Mouse (Mus musculus) thymus, postnatal 10 days (tissue): Measurements from ENCODE around the gene Polr3b.

ENCODE experiments used
- DNase-seq, 2 experiments: peaks; one replicate each; pipeline ENCODE4 v3.0.0; 2021; ENCODE audit warnings: low spot score in 2 of 2

Gene Polr3b

DNA sequence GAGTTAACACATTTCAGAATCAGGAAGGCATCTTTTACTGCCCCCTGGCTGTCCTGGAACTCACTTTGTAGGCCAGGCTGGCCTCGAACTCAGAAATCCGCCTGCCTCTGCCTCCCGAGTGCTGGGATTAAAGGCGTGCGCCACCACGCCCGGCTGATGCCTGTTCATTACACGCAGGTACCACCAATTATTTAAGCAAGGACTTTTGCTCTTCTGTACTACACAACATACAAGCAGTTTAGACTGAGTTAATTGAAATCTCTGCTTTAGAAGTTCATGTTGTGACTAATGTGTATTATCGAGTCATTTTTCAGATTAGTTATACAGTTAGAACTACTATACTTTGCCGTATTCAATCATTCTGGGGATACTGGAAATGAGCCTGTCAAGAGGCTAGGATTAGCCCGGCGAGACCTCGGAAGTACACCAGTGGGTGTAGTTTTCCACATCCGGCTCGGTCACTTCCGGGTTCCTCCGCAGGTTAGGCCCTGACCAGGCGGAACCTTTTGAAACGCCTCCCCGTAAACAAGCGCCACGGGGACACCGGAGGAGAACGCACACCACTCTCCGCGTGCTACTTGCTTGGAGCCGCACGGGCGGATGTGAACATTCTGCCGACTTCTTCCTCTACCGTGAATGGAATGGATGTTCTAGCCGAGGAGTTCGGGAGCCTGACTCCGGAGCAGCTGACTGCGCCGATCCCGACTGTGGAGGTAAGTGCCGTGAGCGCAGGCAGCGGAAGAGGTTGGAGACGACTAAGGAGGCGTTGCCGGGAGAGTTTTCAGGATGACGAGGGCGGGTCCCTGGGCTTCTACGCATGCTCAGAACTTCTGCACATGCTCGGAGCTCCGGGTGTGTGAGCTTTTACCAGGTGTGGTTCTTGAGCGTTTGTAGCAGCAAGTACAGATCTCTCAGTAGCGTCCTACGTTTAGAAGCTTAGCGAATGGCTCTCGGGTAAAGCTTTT lies at the start of gene Polr3b:
Gene Polr3b, plus strand, starts transcription at position 467 of the 965 bp plus-strand sequence.
- peak; percentile 86 to 88 for DNase-seq

DNA sequence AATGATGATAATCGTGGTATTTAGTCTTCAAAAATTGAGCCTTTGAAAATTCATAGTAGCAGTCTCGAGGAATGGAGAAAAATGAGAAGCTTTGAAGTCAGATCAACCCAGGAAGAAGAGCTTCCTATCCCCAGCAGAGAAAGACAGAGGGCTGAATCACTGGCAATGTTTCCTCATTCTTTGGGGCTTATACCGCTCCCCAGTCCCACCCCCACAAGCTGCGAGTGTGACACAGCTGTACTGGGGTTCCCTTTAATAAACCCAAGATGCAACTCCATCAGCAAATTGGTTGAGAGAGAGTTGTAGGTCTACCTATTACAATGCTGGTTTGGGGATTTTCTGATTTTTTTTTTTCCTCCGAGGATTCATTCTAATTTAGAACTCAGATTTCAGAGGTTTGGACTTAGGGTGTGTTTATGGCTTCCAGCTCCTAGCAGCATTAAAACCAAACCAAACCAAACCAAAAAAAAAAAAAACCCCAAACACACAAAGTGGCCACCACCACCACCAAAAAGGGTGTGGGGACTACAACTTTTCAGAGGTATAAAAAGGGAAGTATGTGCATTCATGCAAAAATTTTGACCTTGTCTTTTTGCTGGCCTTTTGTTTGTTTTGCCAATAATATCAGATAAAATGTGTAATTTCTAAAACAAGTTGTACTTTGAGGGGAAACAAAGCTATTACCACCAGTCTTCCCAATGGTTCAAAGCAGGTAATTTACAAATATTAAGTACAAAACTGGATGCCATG lies 48.2 kb upstream of the Polr3b start:
- DNase-seq = no peak

DNA sequence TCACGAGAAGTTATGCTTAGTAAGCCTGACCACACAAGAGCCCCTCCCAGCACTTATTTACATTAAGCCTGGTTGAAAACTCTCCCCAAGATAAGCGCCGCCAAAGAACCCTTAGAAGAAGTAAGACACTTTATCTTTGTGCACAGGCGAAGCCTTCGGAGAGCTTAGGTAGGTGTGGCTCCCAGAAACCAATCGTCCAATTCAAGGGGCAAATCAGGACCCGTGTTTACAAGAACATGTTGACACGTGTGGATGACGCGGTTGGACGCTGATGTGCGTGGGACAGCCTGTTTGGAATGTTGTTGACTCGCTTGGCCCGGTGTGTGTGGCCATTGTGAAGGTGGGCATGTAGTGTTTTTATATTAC lies 46.1 kb upstream of the Polr3b start:
- DNase-seq = no peak

DNA sequence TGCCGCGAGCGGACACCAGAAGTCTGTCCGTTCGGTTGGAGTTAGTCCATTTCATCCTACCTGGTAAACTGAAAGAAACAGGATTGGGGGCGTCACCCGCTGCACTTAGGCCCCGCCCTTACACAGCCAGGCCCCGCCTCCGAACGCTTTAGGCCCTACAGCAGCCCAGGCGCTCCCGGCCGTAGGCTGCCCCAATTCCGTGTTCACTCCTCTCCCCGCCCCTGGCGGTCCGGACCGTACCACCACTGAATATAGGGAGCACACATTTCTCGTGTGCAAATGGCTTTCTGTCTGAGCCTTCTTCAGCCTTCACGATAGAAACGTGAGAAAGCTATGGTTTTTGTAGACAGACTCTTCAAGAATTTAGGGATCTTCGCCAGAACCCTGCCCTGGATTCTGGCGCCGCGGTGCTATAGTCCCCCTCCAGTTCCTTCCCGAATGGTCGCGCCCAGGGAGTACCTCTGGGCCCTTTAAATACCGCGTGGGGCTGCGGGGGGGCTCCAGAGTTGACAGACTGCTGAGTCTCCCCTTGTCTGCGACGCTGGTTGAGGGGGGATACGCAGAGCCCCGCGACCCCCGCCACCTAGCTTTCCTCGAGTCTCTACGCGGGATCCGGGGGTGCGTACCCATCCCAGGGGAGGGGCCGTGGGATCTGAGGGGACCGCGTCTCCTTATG lies 45.6 kb upstream of the Polr3b start, which contains the start of gene Tcp11l2:
Gene Tcp11l2, plus strand, starts transcription at position 232 of the 676 bp plus-strand sequence.
- peak; percentile 88 to 89 for DNase-seq

DNA sequence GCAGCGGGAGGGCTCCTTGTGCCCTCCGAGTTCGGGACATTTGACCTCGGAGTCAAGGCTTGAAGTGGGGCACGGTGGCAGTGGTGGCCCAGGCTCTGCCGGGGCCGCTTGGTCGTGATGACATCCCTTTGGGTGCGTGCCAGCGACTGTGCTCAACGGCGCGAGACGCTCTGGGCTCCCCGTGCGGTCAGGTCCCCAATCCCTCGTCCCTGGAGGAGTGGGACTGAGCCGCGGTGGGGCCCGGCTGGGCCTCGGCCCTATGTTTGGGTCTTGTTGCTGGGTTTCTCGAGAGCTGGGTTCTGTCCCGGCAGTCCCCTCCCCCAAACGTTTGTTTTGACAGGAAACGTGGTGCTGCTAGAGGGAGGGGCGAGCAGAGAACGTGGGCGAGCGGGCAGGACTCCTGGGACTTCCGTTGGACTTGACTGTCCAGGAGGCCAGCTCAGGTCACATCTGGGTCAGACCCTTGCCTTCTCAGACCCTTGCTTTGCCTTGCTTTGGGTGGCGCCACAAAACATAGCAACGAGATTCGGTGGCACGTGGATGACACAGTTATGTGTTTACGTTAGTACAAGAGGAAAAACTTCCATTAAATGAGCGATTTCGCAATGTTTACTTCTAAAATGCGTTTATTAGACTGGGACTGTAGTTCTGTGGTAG lies 44.9 kb upstream of the Polr3b start:
- DNase-seq = peak; percentile 60

DNA sequence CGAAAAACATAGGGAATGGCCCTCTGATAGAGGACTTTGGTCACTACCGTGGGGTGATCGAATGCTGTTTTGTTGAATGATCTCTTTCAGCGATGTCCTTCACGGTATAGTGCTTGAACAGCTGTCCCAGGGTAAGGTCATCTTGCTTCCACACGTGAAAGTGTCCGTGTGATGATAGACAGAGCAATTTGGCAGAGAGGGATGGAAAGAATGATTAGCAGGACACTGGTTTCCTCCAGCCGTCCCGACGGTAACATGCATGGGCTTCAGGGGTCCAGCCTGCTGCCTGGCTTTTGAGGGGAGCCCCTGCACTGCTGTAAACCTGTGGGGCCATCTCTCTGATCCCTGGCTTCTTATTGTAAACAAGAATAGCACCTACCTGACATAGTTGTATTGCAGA lies 43.4 kb upstream of the Polr3b start:
- DNase-seq = no peak

DNA sequence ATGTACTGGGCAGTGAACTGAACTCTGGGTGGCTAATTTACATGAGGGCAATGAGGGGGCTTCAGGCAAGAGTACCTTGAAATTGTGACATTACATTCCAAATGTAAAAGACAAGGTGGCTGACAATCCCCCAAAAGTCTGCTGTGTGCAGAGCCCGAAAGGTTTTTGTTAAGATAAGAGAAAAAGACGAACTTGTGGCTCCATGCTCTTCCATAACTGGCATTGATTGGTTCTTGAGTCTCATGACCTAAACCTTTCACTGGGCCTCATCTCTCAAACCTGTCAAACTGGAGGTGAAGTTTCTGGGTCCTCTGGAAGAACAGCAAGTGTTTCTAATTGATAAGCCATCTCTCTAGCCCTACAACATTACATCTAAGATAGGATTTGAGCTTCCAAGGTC lies 42.6 kb upstream of the Polr3b start:
- no peak for DNase-seq

DNA sequence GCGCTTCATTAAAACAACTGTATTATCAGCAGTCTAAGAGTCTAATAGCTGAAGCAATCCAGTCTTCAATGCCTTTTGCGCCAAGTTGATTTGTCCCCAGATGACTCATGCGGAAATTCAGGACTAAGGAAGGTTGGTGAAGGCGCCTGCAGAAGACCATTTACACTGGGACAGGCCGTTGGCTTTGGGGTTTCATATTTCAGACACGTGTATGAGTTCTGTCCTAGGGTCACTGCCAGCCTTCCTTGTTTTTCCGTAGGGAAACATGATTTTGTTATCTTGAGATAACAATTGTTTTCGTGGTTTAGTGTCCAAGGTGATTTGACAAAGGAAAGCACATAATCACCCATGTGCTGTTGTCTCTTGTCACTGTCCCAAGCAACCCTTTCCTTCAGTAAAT lies 40.9 kb upstream of the Polr3b start:
- DNase-seq = no peak

DNA sequence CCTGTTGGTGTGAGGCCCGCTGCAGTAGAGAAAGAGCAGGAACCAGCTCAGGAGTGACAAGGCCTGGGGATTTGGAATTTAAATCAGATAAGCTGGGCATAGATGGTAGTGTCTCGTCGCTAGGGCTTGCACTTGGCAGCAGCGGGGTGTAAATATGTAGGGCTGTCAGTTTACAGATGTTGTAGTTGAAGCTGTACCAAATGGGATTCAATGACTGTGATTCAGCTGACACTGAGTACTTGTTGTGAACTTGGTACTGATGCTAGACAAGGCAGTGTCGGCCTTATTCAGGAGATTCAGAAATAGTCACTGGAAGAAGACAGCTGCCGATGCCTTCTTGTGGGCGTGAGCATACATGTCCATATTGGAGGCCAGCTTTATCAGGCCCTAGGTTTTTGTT lies 39.9 kb upstream of the Polr3b start:
- no peak for DNase-seq

DNA sequence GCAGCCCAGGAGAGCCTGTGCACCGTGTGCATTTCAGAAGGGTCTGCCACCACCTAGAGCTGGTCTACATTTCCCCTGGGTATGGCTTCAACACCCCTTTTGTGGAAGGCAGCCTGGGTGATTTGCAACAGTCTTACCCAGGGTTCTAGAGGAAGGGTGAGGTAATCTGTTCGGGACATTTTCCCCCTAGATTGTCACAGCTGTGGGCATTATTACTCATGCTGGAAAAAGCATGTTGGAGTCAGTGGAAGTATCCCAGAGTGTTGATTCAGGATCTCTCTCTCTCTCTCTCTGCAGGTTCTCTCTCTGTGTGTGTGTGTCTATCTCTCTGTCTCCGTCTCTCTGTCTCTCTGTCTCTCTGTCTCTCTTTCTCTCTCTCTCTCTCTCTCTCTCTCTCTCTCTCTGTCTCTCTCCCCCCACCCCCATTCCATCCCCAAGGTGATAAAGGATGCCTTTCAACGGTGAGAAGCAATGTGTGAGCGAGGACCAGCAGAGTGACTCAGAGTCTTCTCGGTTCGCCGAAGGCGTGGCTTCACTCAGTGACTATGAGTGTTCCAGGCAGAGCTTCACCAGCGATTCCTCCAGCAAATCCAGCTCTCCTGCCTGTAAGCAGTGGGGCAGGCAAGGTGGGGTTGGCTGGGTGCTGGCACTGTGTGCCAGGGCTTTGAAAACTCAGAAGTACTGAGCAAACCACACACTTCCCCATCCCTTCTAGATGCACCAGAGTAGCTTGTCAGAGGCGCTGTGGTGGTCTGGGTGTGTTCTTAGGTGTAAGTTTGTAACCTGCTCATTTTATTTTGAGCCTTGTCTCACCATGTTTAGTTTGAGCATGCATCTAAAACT lies 37.4 kb upstream of the Polr3b start:
- DNase-seq = no peak

DNA sequence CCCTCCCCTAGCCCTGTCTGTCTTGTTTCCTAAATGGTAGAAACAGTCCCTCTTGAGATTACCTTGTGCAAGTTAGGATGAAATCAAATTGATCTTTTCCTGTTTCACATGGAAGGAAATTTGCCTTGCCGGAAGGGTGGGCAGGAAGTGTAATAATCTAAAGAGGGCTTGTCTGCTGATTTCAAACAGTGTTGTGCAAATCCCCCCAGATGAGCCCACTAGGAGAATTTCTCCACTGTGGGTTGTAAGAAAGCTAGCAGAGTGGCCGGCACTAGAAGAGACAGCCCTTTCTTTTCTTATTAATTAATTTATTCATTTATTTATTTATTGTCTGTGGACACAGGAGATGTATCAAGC lies 36.8 kb upstream of the Polr3b start:
- no peak for DNase-seq

DNA sequence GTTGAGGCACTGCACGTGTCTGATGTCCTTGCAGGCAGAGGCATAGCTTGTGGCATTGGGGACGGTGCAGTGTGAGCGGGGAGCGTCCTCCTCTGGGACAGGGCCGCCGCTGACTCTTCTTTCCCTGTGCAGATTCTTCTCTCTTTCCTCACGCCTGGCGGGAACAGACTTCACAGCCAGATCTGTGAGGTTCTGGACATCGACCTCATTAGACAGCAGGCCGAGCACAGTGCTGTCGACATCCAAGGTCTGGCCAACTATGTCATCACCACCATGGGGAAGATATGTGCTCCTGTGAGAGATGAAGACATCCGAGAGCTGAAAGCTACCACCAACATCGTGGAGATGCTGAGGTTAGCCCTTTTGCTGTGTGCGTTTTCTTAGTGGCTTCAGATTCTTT lies 31.1 kb upstream of the Polr3b start:
- no peak for DNase-seq

DNA sequence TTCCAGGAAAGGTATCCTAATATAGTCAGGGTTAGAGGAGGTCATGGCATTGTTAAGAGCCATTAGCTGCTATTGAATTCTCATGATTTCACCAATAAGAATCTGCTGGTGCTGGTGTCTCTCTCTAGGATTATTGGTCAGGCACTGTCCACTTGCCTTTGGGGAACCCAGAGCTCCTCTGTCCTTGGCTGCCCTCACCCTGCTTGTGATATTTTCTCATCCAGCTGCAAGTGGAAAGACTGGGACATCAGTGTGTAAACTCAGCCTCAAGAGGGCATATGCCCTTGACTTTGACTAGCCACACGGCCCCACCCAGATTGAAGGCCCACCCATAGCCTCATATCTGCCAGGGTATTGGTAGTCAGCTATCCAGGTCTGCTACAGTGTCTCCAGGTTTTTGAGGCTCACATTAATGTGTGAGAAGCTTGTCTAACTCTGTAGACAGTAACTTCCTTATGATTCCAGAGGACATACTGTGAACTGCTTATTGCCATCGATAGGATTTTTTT lies 30.4 kb upstream of the Polr3b start:
- no peak for DNase-seq

DNA sequence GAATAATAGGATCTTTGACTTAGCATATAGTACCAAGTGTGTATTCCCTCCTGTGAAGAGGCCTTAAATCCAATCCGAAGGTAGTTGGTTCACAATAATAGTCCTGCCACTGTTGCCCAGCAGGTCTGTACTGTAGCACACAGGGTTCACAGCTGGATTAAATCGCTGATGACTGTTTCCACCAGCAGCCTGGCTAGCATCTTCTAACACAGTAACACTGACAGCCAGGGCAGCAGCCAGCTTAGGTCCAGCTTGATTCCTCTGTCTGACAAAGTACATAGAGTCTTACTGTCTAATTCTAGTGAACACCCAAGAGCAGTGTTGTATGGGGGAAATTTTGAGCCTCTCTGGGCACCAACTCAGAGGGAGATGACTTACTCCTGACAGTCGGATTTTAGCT lies 29.3 kb upstream of the Polr3b start:
- no peak for DNase-seq

DNA sequence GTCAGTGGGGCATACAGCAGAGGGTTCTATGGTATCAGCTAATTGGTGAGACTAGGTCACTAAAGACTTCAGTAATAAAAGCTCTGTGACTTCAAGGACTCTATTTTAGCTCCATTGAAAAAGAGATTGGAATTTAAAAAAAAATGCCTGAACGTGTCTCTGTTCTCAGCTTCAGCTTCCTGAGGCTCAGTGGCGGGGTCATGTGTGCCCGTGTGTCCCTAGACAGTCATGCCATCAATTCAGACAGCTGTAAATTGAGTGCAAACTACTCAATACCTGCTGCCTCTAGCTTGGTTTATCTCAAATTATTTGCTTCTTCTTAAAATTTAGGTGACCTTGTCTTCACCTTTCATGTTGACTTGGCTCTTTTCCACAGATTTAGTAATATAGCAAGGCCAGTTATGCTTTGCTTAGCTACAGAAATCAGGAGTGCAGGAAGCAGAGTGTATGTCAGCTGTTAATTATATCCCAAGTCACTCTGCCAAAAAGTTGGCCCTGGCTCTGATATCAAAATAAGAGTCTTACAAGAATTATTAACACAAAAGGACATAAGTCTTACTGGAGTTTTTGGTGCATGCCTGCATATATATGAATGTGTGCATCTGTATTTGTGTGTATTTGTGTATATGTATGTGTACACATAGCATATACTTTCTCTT lies 24.8 kb upstream of the Polr3b start:
- no peak for DNase-seq

DNA sequence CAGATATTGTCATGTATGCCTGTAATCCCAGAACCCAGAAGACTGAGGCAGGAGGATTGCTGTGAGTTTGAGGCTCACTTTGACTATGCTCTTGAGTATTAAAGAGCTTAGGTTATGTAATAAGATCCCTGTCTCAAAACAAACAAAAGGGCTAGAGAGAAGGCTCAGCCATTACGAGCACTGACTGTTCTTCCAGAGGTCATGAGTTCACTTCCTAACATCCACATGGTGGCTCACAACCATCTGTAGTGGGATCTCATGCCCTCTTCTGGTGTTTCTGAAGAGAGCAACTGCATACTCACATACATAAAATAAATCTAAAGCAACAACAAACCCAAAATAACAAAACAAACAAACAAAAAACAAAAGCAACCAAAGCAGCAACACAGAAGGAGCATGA lies 23.9 kb upstream of the Polr3b start:
- DNase-seq = no peak

DNA sequence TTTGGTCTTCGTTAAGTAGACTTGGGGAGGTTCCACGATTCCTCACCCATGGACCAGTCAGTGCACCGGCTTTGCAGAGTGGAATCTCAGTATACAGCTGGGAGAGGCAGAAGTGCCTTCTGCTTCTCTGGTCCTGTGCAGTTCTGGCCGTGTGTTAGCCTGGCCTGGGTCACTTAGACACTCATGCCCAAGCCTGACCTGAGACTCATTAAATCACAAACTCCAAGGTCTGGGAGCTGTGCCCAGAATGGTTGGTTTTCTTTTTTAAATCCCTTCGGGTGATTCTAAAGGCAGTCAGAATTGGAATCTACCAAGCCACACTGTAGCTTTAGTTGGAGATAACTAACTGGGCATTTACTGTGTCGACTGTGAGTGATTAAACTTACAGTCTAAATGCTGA lies 22.0 kb upstream of the Polr3b start:
- no peak for DNase-seq

DNA sequence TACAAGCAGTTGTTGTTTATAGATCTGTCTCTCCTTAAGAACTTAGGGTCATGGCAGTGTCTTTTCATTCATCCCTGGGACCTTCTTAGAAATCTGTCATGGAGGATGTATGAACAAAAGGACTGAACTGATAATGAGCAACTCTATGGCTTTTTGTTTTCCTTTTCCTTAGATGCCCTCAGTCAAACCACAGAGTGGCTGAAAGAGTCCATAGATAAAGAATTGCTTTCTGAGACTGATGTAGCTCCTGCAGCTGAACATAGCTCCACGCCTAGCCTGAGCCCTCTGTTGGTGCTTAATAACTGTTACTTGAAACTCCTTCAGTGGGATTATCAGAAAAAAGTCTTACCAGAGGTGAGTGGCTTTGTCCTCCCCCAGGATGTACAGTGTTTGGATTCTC lies 17.8 kb upstream of the Polr3b start:
- no peak for DNase-seq

DNA sequence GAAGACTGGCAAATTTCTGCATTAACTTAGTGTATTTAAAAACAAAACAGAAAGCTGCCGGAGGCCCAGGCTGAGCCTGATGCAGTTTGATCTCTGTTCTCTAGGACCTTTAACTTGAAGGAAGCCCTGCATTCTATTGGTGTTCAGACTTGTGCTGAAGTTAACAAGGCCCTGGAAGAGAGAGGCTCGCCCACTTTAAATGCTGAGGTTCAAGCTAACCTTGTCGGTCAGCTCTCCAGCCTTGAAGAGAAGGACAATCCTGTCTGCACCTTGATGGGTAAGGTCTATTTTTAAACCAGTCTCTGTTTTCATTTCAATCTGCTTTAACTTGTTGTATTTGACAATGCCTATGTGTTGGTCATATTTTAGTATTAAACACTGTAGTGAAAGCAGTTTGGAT lies 13.7 kb upstream of the Polr3b start:
- no peak for DNase-seq

DNA sequence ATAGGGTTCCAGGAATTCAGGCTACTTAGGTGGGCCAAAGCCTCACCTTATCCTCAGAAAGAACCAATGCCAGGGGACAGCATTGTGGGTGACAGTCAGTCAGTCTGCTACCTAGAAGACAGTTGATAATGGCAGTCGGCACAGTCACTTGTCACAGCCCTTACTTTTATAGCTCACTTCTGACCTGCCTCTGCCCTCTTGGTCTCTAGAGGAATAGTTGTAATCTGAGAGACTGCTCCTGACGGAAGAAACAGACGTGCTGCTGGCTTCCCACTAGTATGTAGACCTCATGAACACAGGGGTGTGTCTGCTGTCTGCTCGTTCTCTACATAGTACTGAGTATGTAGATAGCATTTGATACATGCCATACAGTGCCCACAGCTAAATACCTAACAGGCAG lies 11.8 kb upstream of the Polr3b start:
- no peak for DNase-seq
